Mouse (Mus musculus) monocyte, adult 5-6 weeks (primary cell): ENCODE data around the gene Gm49340. TPM values are rescaled to one million over a fixed set of nuclear protein-coding genes. Genes with fewer than 3 reads are reported as not detected.
"Not testable (repeated sequence)": the region's sequence is repeated elsewhere in the genome, so short reads cannot be mapped to it uniquely, and the experiment has no call there.

Experiments used
- ATAC-seq: fragments of 153-309, 156-312 bp; replicated peaks from 2 replicates; pipeline ENCODE4 v1.8.0; 2017; ENCODE audit warnings: mild to moderate bottlenecking; ENCODE audit not compliant: low TSS enrichment, insufficient number of reproducible peaks, severe bottlenecking, poor library complexity, low FRiP score
- total RNA-seq: library from RNA; stranded (forward); fragments of 200-1000, 200-491, 200-594 nt; gene quantifications from 3 replicates; pipeline ENCODE4 v1.2.3, GENCODE M21; 2017

Gm49340 gene
- total RNA-seq = not detected in 3 replicates

DNA sequence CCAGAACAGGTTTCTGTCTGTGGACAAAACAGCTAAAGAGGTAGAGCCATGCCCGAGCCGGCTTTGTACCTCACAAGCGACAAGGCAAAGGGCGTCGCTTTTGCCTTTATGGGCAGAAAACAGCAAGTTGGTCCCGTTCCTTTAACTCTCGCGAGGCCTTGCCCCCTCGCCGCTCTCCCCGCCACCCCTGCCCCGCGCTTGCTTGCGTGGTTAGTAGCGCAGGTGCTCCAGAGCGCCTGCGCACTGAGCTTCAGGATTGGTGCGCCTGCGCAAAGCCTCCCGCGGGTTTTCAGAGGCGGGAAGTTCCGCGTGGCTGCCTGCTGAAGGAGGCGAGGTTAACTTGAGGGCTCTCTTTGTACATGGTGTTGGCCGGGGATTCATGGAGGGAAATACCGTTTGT, at the start of gene Gm49340, which contains the start of the genes Aspa and Spata22:
TSS of gene Gm49340 (plus strand) at position 300 of the 400 bp plus-strand sequence.
TSS of gene Aspa (minus strand) at position 155 of the 400 bp plus-strand sequence.
TSS of gene Spata22 (plus strand) at position 300 of the 400 bp plus-strand sequence.
- ATAC-seq = no peak

DNA sequence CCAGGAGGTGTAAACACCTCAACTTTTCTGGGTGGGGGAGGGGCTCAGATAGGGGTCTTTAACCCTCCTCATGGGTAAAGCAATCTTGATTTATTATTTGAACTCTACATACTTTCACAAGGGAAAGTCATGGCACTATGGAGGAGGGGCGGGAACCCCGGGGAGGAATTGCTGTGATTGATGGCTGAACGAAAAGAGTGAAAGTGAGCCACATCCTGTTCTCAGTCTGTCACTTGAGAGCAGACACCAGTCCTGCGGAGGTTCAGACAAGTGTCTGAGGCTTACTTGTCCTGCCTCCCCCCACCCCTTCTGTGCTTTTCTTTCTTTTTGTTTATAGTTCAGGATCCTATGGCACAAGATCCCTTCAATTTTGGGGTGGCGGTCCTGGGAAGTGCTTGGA, 48.8 kb upstream of the Gm49340 start:
- ATAC-seq = no peak

DNA sequence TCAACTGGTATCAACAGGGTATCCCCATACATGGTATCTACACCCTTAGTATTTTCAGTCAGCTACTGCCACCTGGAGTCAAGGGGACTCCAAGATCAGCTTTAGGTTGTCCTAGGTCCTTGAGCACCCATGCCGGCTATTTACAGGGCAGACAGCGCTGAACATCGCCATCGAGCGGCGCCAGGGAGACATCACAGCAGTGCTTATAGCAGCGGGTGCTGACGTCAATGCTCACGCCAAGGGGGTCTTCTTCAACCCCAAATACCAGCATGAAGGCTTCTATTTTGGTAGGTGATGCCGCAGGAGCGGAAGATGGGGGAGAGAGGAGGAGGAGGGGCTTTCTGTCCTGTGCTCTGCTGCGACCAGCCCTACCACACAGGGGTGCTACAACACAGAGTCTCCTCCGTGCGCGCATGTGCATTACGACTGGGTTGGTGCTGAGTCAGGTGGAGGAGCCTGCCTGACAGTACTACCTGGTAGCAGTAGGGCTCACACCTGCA, 48.0 kb upstream of the Gm49340 start:
- ATAC-seq = no peak

DNA sequence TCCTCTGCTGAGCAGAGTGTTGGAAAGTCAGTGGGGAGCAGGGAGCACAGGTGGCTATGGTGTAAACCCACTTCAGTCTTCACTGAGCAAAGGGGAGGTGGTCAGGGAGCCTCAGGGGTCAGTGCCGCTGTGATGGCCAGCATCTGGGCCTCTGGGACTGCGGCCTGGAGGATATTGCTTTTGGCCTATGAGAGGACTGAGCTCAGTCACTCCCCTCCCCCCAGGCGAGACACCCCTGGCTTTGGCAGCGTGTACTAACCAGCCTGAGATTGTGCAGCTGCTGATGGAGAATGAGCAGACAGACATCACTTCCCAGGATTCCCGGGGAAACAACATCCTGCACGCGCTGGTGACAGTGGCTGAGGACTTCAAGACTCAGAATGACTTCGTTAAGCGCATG, 46.2 kb upstream of the Gm49340 start:
- no peak for ATAC-seq

DNA sequence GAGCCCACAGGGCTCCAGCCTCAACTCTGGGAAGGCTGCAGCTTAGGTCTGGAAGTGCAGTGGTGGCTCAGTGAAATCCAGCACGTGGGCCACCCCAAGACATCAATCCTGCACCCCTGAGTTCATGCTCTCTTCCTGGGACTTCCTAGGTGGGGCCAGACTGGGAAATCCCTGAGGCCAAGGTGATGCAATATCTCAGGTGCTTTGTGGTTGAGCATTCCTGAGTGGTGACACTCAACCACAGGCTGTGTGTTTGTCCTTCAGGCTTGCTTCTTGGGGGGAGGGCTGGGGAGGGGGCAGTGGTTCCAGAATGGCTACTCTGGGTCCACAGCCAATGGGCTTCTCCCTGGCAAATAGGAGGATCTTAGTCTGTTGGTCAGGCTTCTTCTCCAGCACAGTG, 45.6 kb upstream of the Gm49340 start:
- no peak for ATAC-seq

DNA sequence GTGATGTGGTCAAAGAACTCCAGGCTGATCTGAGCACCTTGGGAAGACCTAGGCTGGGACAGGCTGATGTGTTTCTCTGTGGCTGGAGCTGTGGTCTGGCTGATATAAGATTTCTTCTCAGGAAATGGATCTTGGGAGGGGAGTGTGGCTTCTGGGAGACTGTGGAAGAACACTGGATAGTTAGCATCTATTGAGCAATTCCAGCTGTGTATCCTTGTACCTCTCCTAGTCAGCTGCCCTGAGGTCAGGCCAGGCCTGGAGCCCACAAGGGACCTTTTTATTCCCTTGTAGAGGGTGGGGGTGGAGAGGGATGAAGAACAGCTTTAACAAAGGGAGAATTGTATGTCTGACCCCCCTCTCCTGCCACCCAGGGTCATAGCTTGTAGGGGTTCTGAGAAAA, 45.2 kb upstream of the Gm49340 start:
- no peak for ATAC-seq

DNA sequence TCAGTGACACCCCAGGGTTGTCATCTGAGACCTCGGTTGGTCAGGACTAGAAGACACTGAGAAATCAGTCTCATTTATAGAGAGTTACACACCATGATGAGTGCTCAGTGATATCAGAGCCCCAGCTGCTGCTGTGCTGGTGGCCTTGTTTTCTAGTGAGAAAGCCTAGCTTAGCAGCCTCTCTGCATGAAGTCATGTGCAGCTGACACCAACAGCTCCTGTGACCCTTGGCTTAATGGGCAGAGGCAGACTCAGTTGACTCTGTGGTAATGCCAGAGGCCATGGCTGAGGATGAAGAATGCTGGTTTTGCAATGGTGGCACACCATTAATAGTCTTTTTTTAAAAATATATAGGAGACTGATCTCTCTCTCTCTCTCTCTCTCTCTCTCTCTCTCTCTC, 39.9 kb upstream of the Gm49340 start:
- no peak for ATAC-seq

DNA sequence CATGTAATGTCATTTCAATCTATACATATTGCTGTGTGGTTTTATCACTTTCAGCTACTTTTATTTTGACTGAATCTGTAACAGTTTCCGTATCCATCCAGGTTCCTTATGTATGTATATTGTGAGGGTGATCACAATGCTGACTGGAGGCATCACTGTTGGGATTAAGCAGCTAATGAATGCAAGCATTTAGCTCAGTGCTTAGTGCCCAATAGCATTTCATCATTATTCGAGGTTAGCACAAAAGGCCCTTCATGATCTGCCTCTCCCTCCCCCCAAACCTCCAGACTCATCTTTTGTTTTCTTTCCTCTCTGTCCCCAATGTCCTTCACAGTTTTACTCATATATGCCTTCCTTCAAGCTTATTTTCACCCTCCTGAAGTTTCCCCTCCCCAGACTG, 26.4 kb upstream of the Gm49340 start:
- no peak for ATAC-seq

DNA sequence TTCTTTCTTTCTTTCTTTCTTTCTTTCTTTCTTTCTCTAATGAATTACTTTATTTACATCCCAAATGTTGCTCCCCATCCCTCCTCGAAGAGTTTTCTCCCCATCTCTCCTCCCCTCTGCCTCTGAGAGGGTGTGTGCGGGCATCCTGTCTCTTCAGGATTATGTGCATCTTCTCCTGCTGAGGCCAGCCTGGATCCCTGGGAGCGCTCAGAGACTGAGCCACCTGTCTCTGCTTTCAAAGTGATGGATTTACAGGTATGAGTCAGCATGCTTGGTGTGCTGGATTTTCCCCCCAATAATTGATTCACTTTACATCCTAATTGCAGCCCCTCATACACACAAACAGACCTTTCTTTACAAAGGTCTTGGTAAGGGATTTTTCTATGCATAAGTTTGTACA, 13.6 kb upstream of the Gm49340 start:
- ATAC-seq = no peak

DNA sequence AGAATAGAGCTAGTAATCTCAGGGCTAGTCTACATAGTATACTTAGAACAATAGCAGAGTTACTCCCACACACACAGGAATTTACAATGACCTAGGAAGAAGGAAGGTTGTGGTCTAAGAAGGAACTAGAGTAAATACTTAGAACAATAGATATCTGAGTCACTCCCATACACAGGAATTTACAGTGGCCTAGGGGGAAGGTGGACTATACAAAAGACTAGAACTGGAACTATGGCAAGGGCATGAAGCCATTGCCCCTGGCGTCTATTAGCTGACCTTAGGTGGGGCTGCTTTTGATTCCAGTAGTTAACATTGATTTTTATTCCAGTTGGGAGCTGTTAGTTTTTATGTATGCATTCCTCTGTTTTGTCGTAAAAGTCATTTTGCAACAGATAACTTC, 11.0 kb upstream of the Gm49340 start:
- ATAC-seq = not testable (repeated sequence)

DNA sequence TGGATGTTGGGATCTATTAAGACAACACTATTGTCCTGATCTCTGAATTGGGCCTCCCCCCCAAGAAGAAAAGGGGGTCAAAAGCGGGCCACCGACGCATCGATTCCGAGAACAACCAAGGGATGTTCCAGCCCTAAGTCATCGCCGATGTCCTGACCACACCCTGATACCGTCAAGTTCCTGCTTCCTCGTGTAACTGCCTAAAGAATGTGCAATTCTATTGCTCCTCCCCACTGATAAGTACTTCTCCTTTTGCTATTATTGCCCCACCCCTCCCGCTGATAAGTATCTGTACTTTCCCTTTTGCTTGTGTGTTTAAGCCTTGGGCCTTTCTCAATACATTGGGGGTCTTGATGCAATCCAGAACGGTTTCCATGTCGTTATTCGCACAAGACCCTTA, 8.5 kb upstream of the Gm49340 start:
- ATAC-seq = not testable (repeated sequence)

DNA sequence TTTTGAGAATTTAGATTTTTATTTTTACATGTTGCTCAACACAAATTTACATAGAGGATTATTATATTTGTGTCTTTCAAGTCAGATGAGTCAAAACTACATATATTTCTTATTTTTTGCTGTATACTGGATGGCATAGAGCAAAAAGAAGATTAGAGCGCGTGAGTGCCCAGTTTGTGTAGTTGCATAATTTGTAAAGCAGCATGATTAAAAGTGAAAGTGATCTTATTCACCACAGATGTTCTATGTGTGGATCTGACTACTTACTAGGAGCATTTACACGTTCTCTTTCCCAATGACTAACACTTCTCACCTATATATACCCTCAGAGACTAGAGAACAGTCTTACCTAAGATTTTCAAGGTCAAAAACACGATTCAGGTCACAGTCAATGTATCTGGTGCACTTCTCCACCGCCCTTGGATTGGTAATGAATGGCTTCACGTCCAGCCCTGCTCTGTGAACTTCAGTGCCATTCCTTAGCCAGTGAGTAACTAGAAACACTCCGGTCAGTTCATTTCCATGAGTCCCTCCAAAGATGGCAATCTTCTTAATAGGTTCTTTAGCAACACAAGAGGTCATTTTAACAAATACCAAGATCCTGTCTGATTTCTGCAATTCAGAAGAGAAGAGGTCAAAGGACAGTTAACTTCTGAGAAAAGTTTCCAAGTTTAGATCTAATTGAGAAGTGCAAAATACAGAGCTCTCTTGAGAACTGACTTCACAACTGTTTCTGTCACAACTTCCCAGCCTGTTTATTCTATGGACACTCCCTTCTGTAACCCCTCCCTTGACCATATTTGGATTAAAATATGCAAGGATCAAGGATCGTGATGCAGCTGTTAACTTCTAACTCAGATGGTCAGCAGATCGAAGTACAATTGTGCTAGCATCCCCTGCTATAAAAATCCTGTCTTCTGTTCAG, 5.4 kb upstream of the Gm49340 start:
- no peak for ATAC-seq

DNA sequence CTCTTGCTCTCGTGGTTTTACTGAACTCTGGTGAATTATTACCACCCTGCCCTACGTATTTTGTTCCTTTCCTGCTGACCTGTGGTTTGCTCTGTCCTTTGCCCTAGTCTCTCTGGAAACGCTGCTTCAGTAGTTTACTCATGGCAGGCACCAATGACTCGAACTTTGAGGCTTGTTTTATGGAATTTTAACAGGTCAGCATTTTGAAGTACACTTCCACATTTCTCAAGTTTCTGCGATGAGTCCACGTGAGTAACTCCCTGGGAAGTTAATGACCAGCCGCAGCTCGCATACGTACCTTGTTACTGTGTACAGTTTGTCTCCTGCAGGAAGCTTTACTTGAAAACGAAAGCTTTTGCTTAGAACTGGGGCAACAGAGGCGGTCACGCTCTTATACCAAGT, 3.1 kb upstream of the Gm49340 start:
- ATAC-seq = no peak

DNA sequence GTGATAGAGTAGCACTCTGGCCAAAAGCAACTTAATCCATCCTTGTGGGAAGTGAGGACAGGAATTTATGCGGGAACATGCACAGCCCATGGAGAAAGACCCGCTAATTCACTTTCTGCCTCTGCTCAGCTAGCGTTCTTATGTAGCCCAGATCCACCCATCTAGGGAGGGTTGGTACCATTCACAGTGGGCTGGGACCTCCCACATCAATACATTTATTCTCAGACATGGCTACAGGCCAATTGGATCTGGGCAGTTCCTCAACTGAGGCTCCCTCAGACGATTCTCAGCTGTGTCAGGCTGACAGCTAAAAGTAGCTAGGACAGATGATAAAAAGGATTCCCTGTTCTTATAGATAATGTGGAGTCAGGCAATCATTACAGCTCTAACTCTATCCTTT, 2.2 kb upstream of the Gm49340 start:
- ATAC-seq = no peak

DNA sequence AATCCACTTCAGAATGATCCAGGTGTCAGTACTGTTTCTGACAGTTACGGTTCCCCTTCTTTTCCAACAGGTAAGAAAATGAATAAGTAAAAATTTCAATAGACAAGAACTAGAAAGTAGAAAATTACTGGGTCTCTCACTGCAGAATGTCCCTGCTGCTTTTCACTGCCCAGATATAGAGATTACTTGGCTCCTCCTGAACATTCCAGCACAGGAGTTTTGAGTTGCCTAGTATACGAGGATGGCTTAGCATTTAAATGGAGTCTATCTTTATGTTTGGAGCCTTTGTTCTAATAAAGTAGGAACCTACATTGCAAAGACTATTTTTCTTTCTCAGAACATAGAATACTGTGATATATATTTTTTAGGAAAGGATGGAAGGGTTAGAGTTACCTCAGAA, 3.8 kb downstream of the Gm49340 start:
- no peak for ATAC-seq

DNA sequence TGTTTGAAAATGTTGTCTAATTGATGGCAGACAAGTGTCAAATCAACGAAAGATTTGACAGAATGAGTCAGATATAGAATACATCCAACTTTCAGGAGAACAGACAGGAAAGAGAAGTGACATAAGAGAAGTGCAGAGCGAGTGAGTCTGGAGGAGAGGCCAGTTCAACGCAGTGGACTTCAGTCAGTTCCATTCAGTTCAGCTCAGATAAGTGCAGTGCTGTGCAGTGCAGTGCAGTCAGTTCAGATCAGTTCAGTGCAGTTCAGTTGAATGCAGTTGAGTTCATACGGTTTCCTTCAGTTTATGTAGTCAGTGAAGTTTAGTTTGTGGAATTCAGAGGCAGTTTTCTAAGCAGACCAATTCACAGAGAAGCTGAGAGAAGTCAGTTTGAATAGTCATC, 7.4 kb downstream of the Gm49340 start:
- no peak for ATAC-seq

DNA sequence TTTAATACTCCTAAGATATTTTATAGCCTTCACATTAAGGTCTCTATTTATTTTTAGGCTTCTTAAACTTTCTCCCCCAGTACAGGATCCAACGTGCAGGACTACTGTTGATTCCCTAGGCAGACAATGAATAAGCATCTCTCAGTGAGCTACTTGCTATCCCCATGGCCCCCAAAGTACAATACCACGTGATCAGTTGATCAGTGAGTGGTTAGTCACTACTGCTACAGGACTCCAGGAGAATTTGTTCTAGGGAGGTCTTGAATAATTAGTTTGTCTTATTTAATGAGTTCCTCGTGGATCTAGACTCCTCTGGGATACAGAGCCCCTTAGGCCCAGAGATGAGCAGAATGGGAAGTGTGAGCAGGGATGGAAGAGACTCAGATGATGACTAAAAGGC, 20.9 kb downstream of the Gm49340 start, which contains the start of gene Olfr20:
TSS of gene Olfr20 (plus strand) at position 301 of the 400 bp plus-strand sequence.
- no peak for ATAC-seq

DNA sequence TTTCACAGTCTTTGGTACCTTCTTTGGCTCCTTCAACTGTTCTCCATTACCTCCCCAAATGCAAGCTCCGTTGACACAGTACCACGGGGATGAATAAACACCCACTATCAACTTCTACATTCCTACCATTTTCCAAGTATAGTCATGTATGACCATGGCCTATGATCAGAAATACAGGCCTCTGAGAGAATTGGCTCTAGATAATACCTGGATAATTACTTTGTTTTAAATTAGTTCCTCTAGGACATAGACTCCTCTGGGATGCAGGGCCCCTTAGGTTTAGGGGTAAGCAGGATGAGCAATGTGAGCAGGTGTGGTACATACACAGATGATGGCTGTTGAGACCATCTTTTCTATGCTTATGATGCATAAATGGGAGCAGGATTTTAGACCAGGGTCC, 41.4 kb downstream of the Gm49340 start, which contains the start of gene Olfr376:
TSS of gene Olfr376 (plus strand) at position 301 of the 400 bp plus-strand sequence.
- ATAC-seq = no peak

DNA sequence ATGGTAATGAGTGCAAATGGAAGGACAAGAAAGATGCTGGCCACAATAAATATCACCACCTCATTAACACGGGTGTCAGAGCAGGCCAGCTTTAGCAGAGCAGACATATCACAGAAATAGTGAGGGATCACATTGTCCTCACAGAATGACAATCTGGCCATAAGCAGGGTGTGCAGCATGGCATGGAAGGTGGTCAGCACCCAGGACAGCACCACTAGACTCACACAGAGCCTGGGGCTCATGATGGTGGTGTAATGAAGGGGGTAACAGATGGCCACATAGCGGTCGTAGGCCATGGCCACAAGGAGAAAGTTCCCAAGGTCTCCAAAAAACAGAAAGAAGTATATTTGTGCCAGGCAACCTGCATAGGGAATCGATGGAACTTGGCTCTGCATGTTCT, 65.8 kb downstream of the Gm49340 start:
- ATAC-seq = no peak

DNA sequence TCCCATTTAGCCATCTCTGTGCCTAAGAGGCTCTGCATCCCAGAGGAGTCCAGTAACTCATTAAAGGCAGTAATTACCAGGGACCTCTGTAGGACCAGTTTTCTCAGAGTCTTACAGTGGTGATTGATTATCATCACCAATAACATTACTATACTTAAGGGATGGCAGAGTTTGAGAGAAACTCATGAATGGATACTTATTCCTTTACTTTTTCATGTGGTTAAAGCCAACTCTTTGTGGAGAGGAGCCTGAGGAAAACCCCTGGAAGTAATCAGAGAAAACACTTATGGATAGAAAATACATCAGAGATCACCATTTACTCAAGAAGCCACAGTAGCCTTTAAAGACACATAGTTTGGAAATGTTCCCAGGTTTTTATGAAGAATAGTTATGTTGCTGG, 70.0 kb downstream of the Gm49340 start, which contains the start of gene Olfr1:
TSS of gene Olfr1 (minus strand) at position 101 of the 400 bp plus-strand sequence.
- ATAC-seq = no peak
